Mouse (Mus musculus): ENCODE data around the gene Igsf21.

Gene Igsf21

DNA sequence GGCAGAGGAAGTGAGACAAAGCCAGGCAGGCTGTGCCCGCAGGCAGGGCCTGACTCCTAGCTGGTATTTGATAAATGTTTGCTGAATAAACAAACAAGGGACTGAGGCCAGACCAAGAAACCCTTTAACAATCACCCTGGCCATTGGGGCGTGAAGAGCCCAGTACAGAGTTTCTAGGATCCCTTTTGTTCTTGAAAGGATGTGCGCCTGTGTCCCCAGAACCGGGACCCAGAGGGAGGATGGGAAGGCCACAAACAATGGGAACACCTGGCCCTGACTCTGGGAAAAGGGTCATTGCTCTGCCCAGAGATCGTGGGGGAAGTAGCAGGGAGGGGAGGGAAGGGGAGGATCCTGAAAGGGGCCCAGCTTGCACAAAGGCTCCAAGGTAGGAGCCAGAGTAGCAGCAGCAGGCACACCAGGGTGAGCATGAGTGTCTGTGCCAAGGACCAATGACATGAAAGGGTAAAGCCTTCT is 269.2 kb downstream of the Igsf21 start:
- DNase-seq (ENCODE audit: low read depth, low spot score), result no peak
